Mouse (Mus musculus) heart, embryonic 13.5 days (tissue): ENCODE measurements around the gene Pnmt. TPM values are rescaled to one million over a fixed set of nuclear protein-coding genes. Genes with fewer than 3 reads are reported as not detected.

Experiments used
- ATAC-seq: fragments of 200-750 bp; cut with Nextera tagmentation; 2 replicates; pipeline ENCODE4 v1.8.0; 2017; ENCODE audit warnings: moderate TSS enrichment; ENCODE audit not compliant: insufficient number of reproducible peaks, low FRiP score, low TSS enrichment; ENCODE audit errors: extremely low read depth
- H3K27ac ChIP-seq: fragments of 300-500 bp; sonication (generic); replicated peaks from 2 replicates; pipeline ENCODE4 v1.5.1; 2015; ENCODE audit warnings: moderate library complexity, mild to moderate bottlenecking, inconsistent platforms
- H3K27me3 ChIP-seq: fragments of 300-500 bp; sonication (generic); replicated peaks from 2 replicates; pipeline ENCODE4 v1.6.1; 2015; ENCODE audit warnings: mild to moderate bottlenecking, inconsistent platforms
- H3K36me3 ChIP-seq: fragments of 300-500 bp; sonication (generic); 2 replicates; pipeline ENCODE4 v1.6.1; 2015; ENCODE audit warnings: mild to moderate bottlenecking, inconsistent platforms
- H3K4me1 ChIP-seq: fragments of 300-500 bp; sonication (generic); 2 replicates; pipeline ENCODE4 v1.6.1; 2015; ENCODE audit warnings: inconsistent platforms
- H3K4me2 ChIP-seq: fragments of 300-500 bp; sonication (generic); 2 replicates; pipeline ENCODE4 v1.6.1; 2015; ENCODE audit warnings: inconsistent platforms, mild to moderate bottlenecking, moderate library complexity
- H3K4me3 ChIP-seq: fragments of 300-500 bp; sonication (generic); 2 replicates; pipeline ENCODE4 v1.5.1; 2015; ENCODE audit warnings: moderate library complexity, mild to moderate bottlenecking, inconsistent platforms
- H3K9ac ChIP-seq: fragments of 300-500 bp; sonication (generic); 2 replicates; pipeline ENCODE4 v1.6.1; 2015; ENCODE audit warnings: inconsistent platforms, mild to moderate bottlenecking, moderate library complexity
- H3K9me3 ChIP-seq: fragments of 300-500 bp; sonication (generic); 2 replicates; pipeline ENCODE4 v1.6.1; 2016; ENCODE audit warnings: inconsistent platforms
- WGBS: fragments of 180-500 bp; shearing (Covaris S2); methylation state at CpG from one replicate; pipeline ENCODE4 v1.1.7; 2015; ENCODE audit warnings: mixed read lengths; 5-methylcytosine and 5-hydroxymethylcytosine counted together
- polyA plus RNA-seq: library from polyadenylated mRNA; unstranded; fragments of >200 nt; fragmentation: Nextera tagmentation; extraction: Ambion mirVana; gene quantifications from 2 replicates; pipeline ENCODE4 v1.2.1, GENCODE M21; 2015

Gene Pnmt
- polyA plus RNA-seq, 1 experiment from 2014 or later = 1.3 TPM

DNA sequence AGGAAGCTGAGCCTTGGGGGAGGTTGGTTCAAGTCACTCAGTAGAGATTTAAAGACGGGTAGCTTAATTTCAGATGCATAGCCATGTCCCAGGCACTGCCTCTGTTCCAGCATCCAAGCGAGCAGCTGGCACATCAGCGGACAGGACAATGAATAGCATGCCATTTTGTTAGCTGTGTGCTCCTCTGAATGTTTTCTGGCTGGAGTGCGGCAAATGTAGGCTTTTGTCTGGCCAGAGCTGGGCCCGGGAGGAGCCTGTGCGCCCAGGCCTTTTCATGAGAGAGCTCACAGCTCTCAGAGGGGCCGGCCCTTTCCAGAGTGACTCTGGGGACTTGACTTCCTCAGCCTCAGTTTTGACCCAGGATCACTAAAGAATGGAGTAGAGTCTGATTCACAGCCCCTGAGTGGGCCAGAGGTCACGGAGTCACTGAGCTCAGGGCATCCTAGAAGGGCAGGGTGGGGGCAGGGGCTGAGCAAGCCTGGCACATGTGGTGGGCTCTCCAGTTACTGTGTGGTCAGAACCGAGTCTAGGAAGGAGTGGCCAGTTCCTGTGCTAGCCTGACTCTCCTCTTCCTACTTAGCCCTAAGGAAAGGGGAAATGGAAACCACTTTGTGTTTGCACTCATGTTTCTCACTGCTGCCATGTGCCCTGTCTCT is 25.3 kb upstream of the Pnmt start:
- no peak overlapping the region for H3K4me3 ChIP-seq
- 67% methylated on average over 9 of the region's 9 CpGs for WGBS

DNA sequence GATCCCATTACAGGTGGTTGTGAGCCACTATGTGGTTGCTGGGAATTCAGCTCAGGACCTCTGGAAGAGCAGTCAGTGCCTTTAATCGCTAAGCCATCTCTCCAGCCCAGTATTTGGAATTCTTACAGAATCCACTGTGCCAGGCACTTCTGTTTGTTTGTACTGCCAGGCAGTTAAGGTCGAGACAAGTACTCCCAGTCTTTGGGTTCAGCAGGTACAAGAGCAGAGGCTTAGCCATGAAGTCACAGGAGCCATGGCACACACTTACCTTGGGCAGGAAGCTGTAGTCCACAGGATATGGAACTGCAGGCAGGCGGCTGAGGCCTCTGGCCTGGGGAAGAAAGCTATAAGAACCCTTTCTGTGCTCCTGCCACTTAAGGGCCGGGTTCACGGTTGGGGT is 22.4 kb upstream of the Pnmt start:
- H3K4me2 ChIP-seq = no peak overlapping the region
- no peak overlapping the region for H3K9ac ChIP-seq
- H3K36me3 ChIP-seq = peaks cover 7% of the 10 kb centered on the region; the same call in 1 of the 2 replicates
- WGBS = 79% methylated on average over 5 of the region's 5 CpGs
- H3K4me1 ChIP-seq = peaks cover 72% of the 10 kb centered on the region
- H3K27ac ChIP-seq = no peak overlapping the region
- no peaks in the 10 kb centered on the region for H3K27me3 ChIP-seq
- ATAC-seq = no peak
- H3K4me3 ChIP-seq = no peak overlapping the region
- H3K9me3 ChIP-seq = no peaks in the 10 kb centered on the region

More for the DNA sequence above, 25.3 kb upstream of the Pnmt start:
- H3K27me3 ChIP-seq = no peaks in the 10 kb centered on the region
- ATAC-seq = no peak
- no peaks in the 10 kb centered on the region for H3K9me3 ChIP-seq
- peaks cover 66% of the 10 kb centered on the region for H3K4me1 ChIP-seq
- peak overlapping the region; percentile 17 for H3K9ac ChIP-seq
- 0 out of 2 replicates have a peak overlapping the region, but pooled peaks have one; percentile 11 for H3K4me2 ChIP-seq
- H3K27ac ChIP-seq = no peak overlapping the region; the same call in 1 of the 2 replicates
- H3K36me3 ChIP-seq = peaks cover 4% of the 10 kb centered on the region; the same call in 1 of the 2 replicates

DNA sequence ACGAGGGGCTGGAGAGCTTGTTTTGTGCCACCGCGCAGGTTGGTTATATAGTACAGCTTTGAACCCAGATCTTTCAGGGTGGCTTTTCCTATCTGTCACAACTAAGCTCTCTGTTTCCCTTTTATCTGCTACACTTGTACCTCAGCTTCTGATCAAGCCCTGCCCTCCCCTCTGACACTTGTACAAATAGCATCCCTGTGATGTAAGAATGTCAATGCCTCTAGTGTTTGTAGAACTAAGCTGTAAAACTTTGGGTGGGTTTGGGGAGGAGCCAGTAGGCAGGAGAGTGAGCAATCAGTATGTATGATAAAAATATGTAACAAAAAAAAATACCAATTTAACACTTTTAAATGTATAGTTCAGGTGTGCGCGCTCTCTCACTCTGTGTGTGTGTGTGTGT is 21.8 kb upstream of the Pnmt start:
- Histone ChIP-seq H3K4me2 (no peak overlapping the region), H3K36me3 (peaks cover 7% of the 10 kb centered on the region; the same call in 1 of the 2 replicates), H3K4me1 (peaks cover 72% of the 10 kb centered on the region), H3K4me3 (no peak overlapping the region), H3K9ac (no peak overlapping the region), H3K27ac (no peak overlapping the region), H3K27me3 (no peaks in the 10 kb centered on the region), H3K9me3 (no peaks in the 10 kb centered on the region)
- 86% methylated on average over 5 of the region's 5 CpGs for WGBS
- no peak for ATAC-seq

DNA sequence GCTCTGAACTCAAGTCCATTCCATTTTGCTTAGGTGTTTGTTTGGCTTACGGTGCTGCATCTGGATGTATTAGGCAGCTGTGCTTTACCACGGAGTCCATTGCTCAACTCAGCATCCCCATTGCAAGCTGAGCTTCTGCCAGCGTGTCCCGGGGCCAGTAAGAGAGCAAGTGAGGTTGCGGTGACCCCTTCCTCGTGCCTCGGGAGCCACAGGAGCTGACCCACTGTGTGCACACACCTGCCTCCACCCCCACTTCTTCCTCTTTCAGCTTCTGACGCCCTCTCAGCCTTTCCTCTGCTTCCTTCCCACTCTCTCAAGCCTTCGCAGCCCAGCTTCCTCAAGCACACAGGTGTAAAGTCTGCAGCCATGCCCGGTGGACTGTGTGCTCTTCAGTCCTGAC is 20.0 kb upstream of the Pnmt start:
- Histone ChIP-seq H3K4me2 (no peak overlapping the region), H3K9me3 (no peaks in the 10 kb centered on the region), H3K4me3 (no peak overlapping the region), H3K36me3 (peaks cover 4% of the 10 kb centered on the region; the same call in 1 of the 2 replicates), H3K27me3 (no peaks in the 10 kb centered on the region), H3K9ac (peak overlapping the region; percentile 63), H3K4me1 (peaks cover 70% of the 10 kb centered on the region), H3K27ac (peak overlapping the region; percentile 53; the same call in 1 of the 2 replicates)
- WGBS = 69% methylated on average over 10 of the region's 10 CpGs
- ATAC-seq = no peak

DNA sequence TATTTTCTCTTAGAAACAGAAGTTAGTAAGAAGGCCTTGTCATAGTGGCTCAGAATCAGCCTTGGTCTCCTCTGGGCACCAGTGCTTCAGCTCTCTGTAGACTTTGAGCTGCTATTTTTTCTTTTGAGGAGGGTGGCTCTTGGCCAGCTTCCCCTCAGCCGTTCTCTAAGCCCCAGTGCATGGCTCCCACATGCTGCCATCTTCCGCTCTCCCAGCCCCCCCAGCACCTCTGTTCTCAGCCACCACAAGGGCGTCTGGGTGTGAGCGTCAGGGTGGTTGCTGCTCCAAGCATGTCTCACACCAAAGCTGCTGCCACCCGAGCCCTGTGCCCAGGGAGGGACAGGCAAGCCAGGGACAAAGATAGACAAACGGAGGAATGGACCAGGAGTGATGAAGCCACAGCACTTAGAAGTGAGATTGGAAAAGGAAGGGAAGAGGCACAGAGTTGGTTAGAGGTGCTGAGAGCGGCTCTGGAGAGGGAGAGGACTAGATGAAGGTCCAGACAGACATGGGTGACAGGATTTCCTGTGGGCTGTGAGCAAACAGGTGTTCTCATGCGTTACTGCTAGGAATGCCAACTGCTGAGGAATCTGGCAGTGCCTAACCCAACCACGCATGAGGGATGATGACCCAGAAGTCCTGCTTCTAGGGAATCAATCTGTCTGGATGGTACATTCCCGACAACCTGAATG is 18.9 kb upstream of the Pnmt start:
- H3K4me3 ChIP-seq = no peak overlapping the region
- peak overlapping the region; percentile 78 for H3K27ac ChIP-seq
- H3K4me2 ChIP-seq = no peak overlapping the region
- peaks cover 4% of the 10 kb centered on the region; the same call in 1 of the 2 replicates for H3K36me3 ChIP-seq
- no peaks in the 10 kb centered on the region for H3K27me3 ChIP-seq
- WGBS = 52% methylated on average over 10 of the region's 10 CpGs
- peaks cover 74% of the 10 kb centered on the region for H3K4me1 ChIP-seq
- peak overlapping the region; percentile 62; the same call in 1 of the 2 replicates for H3K9ac ChIP-seq
- H3K9me3 ChIP-seq = no peaks in the 10 kb centered on the region
- no peak for ATAC-seq

DNA sequence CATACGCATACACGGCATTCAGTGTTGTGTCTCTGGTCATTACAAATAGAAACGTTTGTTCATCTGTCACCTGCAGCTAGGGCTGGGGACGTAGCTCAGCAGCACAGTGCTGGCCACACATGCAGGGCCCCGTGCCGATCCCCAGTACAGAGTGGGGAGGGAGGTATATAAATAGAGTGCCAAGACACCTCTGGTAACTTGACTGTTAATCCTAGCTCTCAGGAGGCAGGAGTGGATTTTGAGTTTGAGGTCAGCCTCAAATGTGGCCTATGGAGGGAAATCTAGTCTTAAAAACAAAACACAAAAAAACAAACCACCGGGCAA is 18.4 kb upstream of the Pnmt start:
- Histone ChIP-seq H3K27ac (peak overlapping the region; percentile 78), H3K9ac (no peak overlapping the region), H3K9me3 (no peaks in the 10 kb centered on the region), H3K4me1 (peaks cover 78% of the 10 kb centered on the region), H3K4me3 (no peak overlapping the region), H3K36me3 (peaks cover 4% of the 10 kb centered on the region; the same call in 1 of the 2 replicates), H3K4me2 (no peak overlapping the region), H3K27me3 (no peaks in the 10 kb centered on the region)
- no peak for ATAC-seq
- WGBS = 59% methylated on average over 7 of the region's 7 CpGs

DNA sequence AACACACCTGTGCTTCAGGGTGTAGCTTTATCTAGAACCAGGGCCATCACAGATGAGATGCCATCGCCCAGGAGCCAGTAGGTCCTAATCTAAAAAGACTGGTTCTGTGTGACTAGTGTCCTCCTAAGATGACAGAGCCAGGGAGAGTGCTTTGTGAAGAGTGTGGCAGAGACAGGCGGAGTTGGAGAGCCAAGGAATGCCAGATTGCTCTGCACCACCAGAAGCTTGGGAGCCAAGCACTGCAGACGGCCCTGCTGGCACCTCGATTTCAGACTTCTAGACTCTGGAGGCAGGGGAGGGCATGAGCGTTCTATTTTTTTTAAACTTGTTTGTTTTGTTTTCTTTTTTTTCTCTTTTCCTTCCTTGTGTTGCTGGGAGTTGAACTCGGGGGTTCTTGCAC is 16.9 kb upstream of the Pnmt start:
- Histone ChIP-seq H3K4me2 (no peak overlapping the region), H3K9me3 (no peaks in the 10 kb centered on the region), H3K27me3 (no peaks in the 10 kb centered on the region), H3K9ac (no peak overlapping the region), H3K4me1 (peaks cover 84% of the 10 kb centered on the region), H3K27ac (no peak overlapping the region), H3K4me3 (no peak overlapping the region), H3K36me3 (peaks cover 4% of the 10 kb centered on the region; the same call in 1 of the 2 replicates)
- ATAC-seq = no peak
- WGBS = 61% methylated on average over 6 of the region's 6 CpGs

DNA sequence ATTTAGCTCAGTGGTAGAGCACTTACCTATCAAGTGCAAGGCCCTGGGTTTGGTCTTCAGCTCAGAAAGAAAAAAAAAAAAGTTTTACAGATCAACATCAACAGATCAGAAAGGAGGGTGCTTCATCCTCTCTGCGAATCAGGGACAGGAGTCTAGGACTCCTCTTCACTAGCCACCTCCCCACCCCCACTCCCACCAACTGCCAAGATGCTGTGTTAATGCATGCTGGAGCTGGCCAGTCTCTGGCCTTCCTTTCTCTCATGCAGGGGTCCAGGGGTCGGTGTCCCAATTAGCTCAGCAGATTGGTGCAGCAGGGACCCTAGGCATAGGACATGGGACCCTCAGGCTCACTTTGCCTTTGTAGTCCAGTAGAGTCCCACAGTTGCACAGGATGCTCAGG is 15.7 kb upstream of the Pnmt start:
- Histone ChIP-seq H3K9ac (peak overlapping the region; percentile 69; the same call in 1 of the 2 replicates), H3K9me3 (no peaks in the 10 kb centered on the region), H3K4me2 (no peak overlapping the region), H3K27me3 (no peaks in the 10 kb centered on the region), H3K27ac (no peak overlapping the region), H3K36me3 (peaks cover 14% of the 10 kb centered on the region), H3K4me1 (peaks cover 95% of the 10 kb centered on the region), H3K4me3 (no peak overlapping the region)
- no peak for ATAC-seq
- 76% methylated on average over 2 of the region's 2 CpGs for WGBS

DNA sequence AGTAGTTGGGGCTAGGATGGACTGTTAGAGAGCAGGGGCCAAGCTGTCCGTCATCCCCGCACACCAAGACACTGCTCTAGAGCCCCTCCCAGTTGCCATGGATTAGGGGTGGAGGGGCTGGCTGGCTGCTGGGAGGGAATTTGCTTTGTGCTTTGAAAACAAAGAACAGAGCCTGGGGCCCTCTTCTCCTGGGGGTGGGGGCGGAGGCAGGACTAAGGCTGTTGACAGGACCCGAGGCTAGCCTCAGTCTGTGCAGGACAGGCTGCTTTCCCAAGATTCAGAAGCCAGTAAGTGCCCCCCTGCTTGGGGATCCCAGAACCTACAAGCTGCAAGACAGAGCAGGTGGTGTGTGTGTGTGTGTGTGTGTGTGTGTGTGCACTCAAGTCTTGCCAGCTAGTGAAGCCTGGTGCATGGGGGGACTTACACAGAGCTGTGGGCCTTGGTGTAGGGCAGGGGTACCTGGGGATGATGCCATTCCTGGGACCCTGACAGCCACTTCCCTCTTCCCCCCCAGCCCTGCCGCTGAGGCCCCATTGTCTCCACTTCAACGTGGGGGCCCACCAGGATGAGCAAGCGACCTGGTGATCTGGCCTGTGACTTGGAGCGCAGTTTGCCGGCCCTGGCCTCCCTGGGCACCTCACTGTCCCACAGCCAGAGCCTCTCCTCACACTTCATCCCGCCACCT is 14.6 kb upstream of the Pnmt start:
- H3K9ac ChIP-seq = peak overlapping the region; percentile 69
- H3K36me3 ChIP-seq = peaks cover 23% of the 10 kb centered on the region
- no peak for ATAC-seq
- no peaks in the 10 kb centered on the region for H3K9me3 ChIP-seq
- peak overlapping the region; percentile 16 for H3K4me3 ChIP-seq
- peaks cover 95% of the 10 kb centered on the region for H3K4me1 ChIP-seq
- H3K4me2 ChIP-seq = peak overlapping the region; percentile 36
- 42% methylated on average over 10 of the region's 10 CpGs for WGBS
- H3K27me3 ChIP-seq = no peaks in the 10 kb centered on the region
- H3K27ac ChIP-seq = peak overlapping the region; percentile 68

DNA sequence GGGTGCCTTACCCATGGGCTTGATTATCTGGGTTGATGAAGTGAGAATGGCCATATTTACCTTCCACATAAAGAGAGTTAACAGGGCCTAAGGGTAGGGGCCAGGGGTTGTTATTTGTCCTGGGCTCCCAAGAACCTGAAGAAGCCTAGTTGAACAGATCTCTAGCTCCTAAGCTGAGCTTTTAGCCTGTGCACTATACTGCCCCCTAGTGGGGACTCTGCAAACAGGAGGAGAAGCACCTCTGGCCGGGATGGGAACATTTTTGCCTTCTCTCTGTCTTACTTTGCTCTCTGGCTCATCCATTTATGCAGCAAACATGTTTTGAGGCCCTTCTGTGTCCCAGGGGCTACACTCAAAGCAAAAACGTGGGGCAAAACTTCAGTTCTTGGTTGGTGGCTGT is 13.8 kb upstream of the Pnmt start:
- peak overlapping the region; percentile 26 for H3K4me3 ChIP-seq

DNA sequence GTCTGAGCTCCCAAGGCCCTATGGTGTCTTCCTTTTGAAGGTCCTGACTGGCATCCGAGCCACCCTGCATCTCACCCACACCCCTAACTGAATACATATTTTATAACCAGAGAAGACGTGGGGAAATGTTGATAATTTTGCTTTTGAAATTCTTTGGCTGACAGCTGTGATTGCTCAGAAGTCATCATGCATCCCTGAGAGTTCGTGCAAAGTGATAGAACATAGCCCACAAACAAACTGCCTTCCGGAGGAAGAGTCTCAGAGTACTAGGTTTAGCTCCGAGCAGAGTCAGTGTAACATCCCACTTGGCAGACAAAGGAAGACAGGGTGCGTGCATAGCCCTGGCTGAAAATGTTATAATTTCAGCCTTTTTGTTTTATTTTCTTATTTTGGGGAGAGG is 13.0 kb upstream of the Pnmt start:
- Histone ChIP-seq H3K4me3 (no peak overlapping the region), H3K27ac (peak overlapping the region; percentile 90), H3K9me3 (no peaks in the 10 kb centered on the region), H3K9ac (peak overlapping the region; percentile 69), H3K27me3 (no peaks in the 10 kb centered on the region), H3K4me2 (peak overlapping the region; percentile 36), H3K4me1 (peaks cover 96% of the 10 kb centered on the region), H3K36me3 (peaks cover 37% of the 10 kb centered on the region)
- no peak for ATAC-seq
- WGBS = 71% methylated on average over 6 of the region's 6 CpGs

More for the DNA sequence above, 13.8 kb upstream of the Pnmt start:
- Histone ChIP-seq H3K4me1 (peaks cover 95% of the 10 kb centered on the region), H3K9me3 (no peaks in the 10 kb centered on the region), H3K27ac (peak overlapping the region; percentile 68; the same call in 1 of the 2 replicates), H3K36me3 (peaks cover 29% of the 10 kb centered on the region), H3K27me3 (no peaks in the 10 kb centered on the region), H3K4me2 (peak overlapping the region; percentile 36), H3K9ac (peak overlapping the region; percentile 68)
- 9% methylated on average over 2 of the region's 2 CpGs for WGBS
- ATAC-seq = no peak
